Mouse (Mus musculus) ES-Bruce4 (cell line): ENCODE data around the gene Pigz.

Experiments
- CTCF ChIP-seq: IDR thresholded peaks from one replicate; pipeline ENCODE4 v1.8.1; 2011; ENCODE audit warnings: low read depth, low read length
- EP300 ChIP-seq: IDR thresholded peaks from 2 replicates; pipeline ENCODE4 v1.6.1; 2011; ENCODE audit warnings: low read depth, low read length; ENCODE audit not compliant: insufficient read depth
- POLR2A ChIP-seq: IDR thresholded peaks from one replicate; pipeline ENCODE4 v1.8.1; 2011; ENCODE audit warnings: low read length; ENCODE audit not compliant: insufficient read depth

- TF ChIP-seq EP300 (no peak), CTCF (no peak), POLR2A (no peak)
These were observed 23.3 kb upstream of the Pigz start for GRCm38 (mm10) chr16:31910281-31910847.
